Mouse (Mus musculus) kidney, embryonic 16.5 days (tissue): ENCODE data around the gene Prr5l. TPM values are rescaled to one million over a fixed set of nuclear protein-coding genes. Genes with fewer than 3 reads are reported as not detected.

ENCODE experiments used
- ATAC-seq: fragments of 200-750 bp; cut with Nextera tagmentation; 2 replicates; pipeline ENCODE4 v1.8.0; 2017; ENCODE audit warnings: moderate TSS enrichment; ENCODE audit not compliant: low FRiP score, low TSS enrichment
- H3K27ac ChIP-seq: fragments of 300-500 bp; sonication (generic); 2 replicates; pipeline ENCODE4 v1.5.1; 2014; ENCODE audit warnings: low read length
- H3K27me3 ChIP-seq: fragments of 300-500 bp; sonication (generic); 2 replicates; pipeline ENCODE4 v1.6.1; 2014; ENCODE audit warnings: low read length, control low read depth, mixed read lengths; ENCODE audit not compliant: insufficient read depth
- H3K36me3 ChIP-seq: fragments of 300-500 bp; sonication (generic); 2 replicates; pipeline ENCODE4 v1.6.1; 2014; ENCODE audit warnings: low read length, control low read depth, mixed read lengths; ENCODE audit not compliant: insufficient read depth
- H3K4me1 ChIP-seq: fragments of 300-500 bp; sonication (generic); 2 replicates; pipeline ENCODE4 v1.6.1; 2014; ENCODE audit warnings: low read length, control low read depth, mixed read lengths; ENCODE audit not compliant: insufficient read depth
- H3K4me2 ChIP-seq: fragments of 300-500 bp; sonication (generic); replicated peaks from 2 replicates; pipeline ENCODE4 v1.6.1; 2014; ENCODE audit warnings: low read depth, low read length
- H3K4me3 ChIP-seq: fragments of 300-500 bp; sonication (generic); 2 replicates; pipeline ENCODE4 v1.5.1; 2014; ENCODE audit warnings: mild to moderate bottlenecking, low read length
- H3K9ac ChIP-seq: fragments of 300-500 bp; sonication (generic); replicated peaks from 2 replicates; pipeline ENCODE4 v1.6.1; 2014; ENCODE audit warnings: low read length
- H3K9me3 ChIP-seq: fragments of 300-500 bp; sonication (generic); 2 replicates; pipeline ENCODE4 v1.6.1; 2016; ENCODE audit warnings: low read length, control low read depth
- WGBS: fragments of 180-500 bp; shearing (Covaris S2); extraction: QIAGEN DNeasy Blood & Tissue Kit; methylation state at CpG from one replicate; pipeline ENCODE4 v1.1.7; 2014; 5-methylcytosine and 5-hydroxymethylcytosine counted together
- polyA plus RNA-seq: library from polyadenylated mRNA; unstranded; fragments of >200 nt; fragmentation: Nextera tagmentation; extraction: Ambion mirVana; gene quantifications from 2 replicates; pipeline ENCODE4 v1.2.1, GENCODE M21; 2015

Prr5l gene
- polyA plus RNA-seq, 1 experiment from 2014 or later = 70.8 TPM

DNA sequence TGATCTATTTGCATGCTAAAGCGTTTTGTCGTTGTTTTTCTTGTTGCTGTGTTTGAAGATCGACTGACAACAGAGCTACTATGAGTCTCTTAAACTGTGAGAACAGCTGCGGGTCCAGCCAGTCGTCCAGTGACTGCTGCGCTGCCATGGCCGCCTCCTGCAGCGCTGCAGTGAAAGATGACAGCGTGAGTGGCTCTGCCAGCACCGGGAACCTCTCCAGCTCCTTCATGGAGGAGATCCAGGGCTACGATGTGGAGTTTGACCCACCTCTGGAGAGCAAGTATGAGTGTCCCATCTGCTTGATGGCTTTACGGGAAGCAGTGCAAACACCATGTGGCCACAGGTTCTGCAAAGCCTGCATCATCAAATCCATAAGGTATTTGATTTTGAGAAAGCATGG lies 198.4 kb downstream of the Prr5l start:
- Histone ChIP-seq H3K4me3 (no peak overlapping the region), H3K9ac (no peak overlapping the region), H3K9me3 (no peaks in the 10 kb centered on the region), H3K27me3 (no peaks in the 10 kb centered on the region), H3K4me2 (no peak overlapping the region), H3K36me3 (peaks cover 26% of the 10 kb centered on the region), H3K4me1 (peaks cover 2% of the 10 kb centered on the region), H3K27ac (no peak overlapping the region)
- no peak for ATAC-seq
- 90% methylated on average over 12 of the region's 12 CpGs for WGBS

- H3K9me3 ChIP-seq = no peaks in the 10 kb centered on the region
- H3K27ac ChIP-seq = no peak overlapping the region
- peaks cover 3% of the 10 kb centered on the region; the same call in 1 of the 2 replicates for H3K27me3 ChIP-seq
- H3K4me1 ChIP-seq = peaks cover 5% of the 10 kb centered on the region
- H3K9ac ChIP-seq = peak overlapping the region; percentile 92
- WGBS = 3% methylated on average over 15 of the region's 15 CpGs
- H3K36me3 ChIP-seq = no peaks in the 10 kb centered on the region
- peak overlapping the region; percentile 98 for H3K4me3 ChIP-seq
- H3K4me2 ChIP-seq = peak overlapping the region; percentile 62
- ATAC-seq = no peak
These were observed 203.6 kb downstream of the Prr5l start for GRCm38 (mm10) chr2:101679164-101679784.

DNA sequence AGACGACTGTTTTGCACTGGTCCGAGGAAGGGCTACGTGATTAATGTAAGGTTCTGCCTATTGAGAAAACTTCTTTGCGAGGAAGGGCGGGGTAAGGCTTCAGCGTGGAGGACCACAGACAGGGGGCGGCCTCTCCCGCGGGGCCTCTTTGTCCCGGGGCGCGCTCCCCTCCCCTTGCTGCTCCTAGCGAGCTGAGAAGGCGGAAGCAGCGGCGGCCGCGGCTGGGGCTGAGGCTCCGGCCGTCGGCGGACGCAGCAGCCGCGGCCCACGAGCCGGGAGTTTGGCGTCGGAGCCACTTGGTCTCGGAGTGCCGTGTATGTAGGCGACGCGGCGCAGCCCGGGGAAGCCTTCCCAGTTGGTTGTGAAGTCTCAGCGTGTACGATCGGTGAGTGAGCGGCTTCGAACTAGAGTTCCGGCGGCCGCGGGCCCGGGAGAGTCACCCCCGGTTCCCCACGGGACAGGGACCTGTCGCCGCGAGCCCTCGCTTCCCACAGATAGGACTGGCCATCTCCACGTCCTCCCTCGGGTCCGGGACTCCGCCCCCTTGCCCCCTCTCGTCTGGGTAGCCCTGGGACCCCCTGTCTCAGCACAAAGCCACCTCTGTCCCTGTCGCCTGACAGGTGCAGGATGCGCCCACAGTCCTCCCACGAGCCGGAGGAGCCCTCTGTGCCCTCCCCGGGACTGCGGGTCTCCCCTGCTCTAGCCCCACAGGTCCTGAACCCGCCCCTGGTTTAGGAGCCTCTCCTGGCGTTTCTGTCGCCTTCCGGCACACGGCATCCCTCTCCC lies 204.4 kb downstream of the Prr5l start, which contains the start of gene Traf6:
TSS of gene Traf6 (plus strand) at position 194 of the 786 bp plus-strand sequence.
- ATAC-seq = peak; percentile 97
- WGBS = under 1% methylated on average over 65 of the region's 68 CpGs
- H3K27ac ChIP-seq = 0 out of 2 replicates have a peak within 1 kb of the TSS, but pooled peaks have one; percentile 26
- H3K9me3 ChIP-seq = no peaks in the 10 kb centered on the region
- peak within 1 kb of the TSS; percentile 62 for H3K4me2 ChIP-seq
- H3K27me3 ChIP-seq = peaks cover 3% of the 10 kb centered on the region; the same call in 1 of the 2 replicates
- H3K36me3 ChIP-seq = no peaks in the 10 kb centered on the region
- H3K4me3 ChIP-seq = peak within 1 kb of the TSS; percentile 98
- peaks cover 5% of the 10 kb centered on the region for H3K4me1 ChIP-seq
- H3K9ac ChIP-seq = peak within 1 kb of the TSS; percentile 92

GRCm38 (mm10) chr2:101673547-101673946 lies 209.3 kb downstream of the Prr5l start:
- Histone ChIP-seq H3K9ac (no peak overlapping the region), H3K27ac (no peak overlapping the region), H3K4me1 (0 out of 2 replicates have a peak, but pooled peaks cover 3% of the 10 kb centered on the region), H3K4me3 (no peak overlapping the region), H3K36me3 (no peaks in the 10 kb centered on the region), H3K4me2 (no peak overlapping the region), H3K27me3 (peaks cover 3% of the 10 kb centered on the region; the same call in 1 of the 2 replicates), H3K9me3 (no peaks in the 10 kb centered on the region)
- WGBS = 72% methylated on average over 3 of the region's 3 CpGs
- no peak for ATAC-seq

DNA sequence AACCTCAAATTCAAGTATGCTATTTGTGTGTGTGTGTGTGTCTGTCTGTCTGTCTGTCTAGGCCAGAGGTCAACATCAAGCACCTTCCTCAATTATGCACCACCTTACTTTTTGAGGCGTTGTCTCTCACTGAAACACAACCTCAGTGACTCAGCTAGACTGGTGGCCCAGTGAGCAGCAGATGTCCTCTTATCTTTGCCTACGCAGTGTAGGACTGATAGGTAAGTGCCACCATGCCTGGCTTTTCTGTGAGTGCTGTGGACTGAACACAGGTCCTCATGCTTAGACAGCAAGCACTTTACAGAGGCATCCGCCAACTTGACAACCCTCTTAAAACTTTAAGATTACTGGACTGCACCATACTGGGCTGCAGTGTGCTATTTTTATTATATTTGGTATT lies 214.1 kb downstream of the Prr5l start:
- Histone ChIP-seq H3K4me2 (no peak overlapping the region), H3K36me3 (no peaks in the 10 kb centered on the region), H3K27ac (no peak overlapping the region), H3K9me3 (no peaks in the 10 kb centered on the region), H3K4me1 (0 out of 2 replicates have a peak, but pooled peaks cover 3% of the 10 kb centered on the region), H3K27me3 (no peaks in the 10 kb centered on the region), H3K9ac (no peak overlapping the region), H3K4me3 (no peak overlapping the region)
- 89% methylated on average over 3 of the region's 3 CpGs for WGBS
- ATAC-seq = no peak

GRCm38 (mm10) chr2:101665703-101666092 lies 217.1 kb downstream of the Prr5l start:
- Histone ChIP-seq H3K9me3 (no peaks in the 10 kb centered on the region), H3K4me1 (0 out of 2 replicates have a peak, but pooled peaks cover under 1% of the 10 kb centered on the region), H3K27ac (no peak overlapping the region), H3K9ac (no peak overlapping the region), H3K4me2 (no peak overlapping the region), H3K36me3 (no peaks in the 10 kb centered on the region), H3K4me3 (no peak overlapping the region), H3K27me3 (no peaks in the 10 kb centered on the region)
- WGBS = 90% methylated on average over 3 of the region's 3 CpGs
- no peak for ATAC-seq

DNA sequence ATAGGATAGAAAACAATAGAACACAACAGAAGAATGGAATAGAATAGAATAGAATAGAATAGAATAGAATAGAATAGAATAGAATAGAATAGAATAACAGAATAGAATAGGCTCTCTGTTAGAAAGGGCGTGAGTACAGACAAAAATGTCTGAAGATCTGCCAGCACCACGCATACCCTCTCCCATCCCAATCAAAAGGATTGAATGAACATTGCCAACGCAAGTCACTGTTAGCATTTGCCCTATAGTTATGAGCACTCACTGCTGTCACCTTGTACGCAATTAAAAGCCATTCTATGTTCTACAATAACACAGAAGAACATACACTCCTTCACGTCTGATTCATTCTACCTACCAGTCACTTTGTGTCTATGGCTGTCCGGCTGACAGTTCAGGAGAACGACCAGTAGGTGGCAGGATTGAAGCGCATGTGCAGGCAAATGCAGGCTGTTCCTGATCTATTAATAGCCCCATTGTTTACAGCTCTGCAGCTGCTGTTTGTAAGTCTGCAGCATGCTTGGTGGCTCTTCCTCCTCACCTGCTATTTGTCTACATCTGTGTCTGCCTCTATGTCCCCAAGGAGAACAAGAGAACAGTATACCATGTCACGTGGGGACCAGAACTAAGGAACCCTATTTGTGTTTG lies 217.6 kb downstream of the Prr5l start:
- no peaks in the 10 kb centered on the region for H3K36me3 ChIP-seq
- no peaks in the 10 kb centered on the region for H3K4me1 ChIP-seq
- peak; percentile 90 for ATAC-seq
- no peak overlapping the region for H3K9ac ChIP-seq
- H3K27me3 ChIP-seq = no peaks in the 10 kb centered on the region
- no peak overlapping the region for H3K4me3 ChIP-seq
- 22% methylated on average over 9 of the region's 9 CpGs for WGBS
- no peak overlapping the region for H3K27ac ChIP-seq
- H3K4me2 ChIP-seq = no peak overlapping the region
- H3K9me3 ChIP-seq = no peaks in the 10 kb centered on the region

Other genes starting within 250 kb of the Prr5l start
- gene Rag1, start 233.5 kb downstream of the Prr5l start, polyA plus RNA-seq = 0.02 and 0.04 TPM in 2 replicates
- 55.3 and 57.9 TPM in 2 replicates for gene B230118H07Rik, start 233.5 kb downstream of the Prr5l start, polyA plus RNA-seq
- 10.4 and 11.9 TPM in 2 replicates for gene Traf6, start 204.6 kb downstream of the Prr5l start, polyA plus RNA-seq
- 65.3 and 72.6 TPM in 2 replicates for gene Commd9, start 3.2 kb upstream of the Prr5l start, polyA plus RNA-seq